ENCODE assay signal across 8 mouse cellular contexts in the genomic region with DNA sequence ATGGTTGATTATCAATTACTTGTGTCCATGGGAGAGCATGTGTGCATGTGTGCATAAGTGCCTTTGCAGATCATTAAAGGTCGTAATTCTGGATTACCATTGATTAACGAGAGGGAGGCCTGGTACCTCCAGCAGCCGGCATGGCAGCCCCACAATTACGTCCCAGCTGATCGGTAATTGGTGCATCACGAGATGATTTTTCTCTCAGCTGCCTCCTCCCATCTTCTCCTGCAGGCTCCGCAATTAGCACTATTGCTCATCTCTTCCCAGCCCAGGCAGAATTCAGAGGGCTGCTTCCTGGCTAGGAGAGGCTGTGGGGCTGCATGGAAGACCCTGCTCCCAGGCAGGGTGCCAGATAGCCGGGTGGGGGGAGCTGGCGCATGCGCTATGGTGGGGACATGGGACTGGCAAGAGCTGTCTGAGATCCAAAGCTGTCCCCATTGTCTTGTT. TPM values are rescaled to one million over a fixed set of nuclear protein-coding genes. Genes with fewer than 3 reads are reported as not detected.
A peak's percentile ranks its signal among the peaks of the same experiment; 100 is the strongest.
DNase-seq lines count a peak whose midpoint lies in the region; ATAC-seq lines count a peak whose summit lies in the region.

No protein-coding gene starts in this region.

- no peaks in the 10 kb centered on the region for H3K27me3 ChIP-seq in forebrain, embryonic 16.5 days (replicated peaks; ENCODE audit: control insufficient read depth, insufficient read depth, low read length)

- H3K27ac ChIP-seq in forebrain, embryonic 16.5 days (ENCODE audit: low read length) = peak overlapping the region; percentile 97

- 11% methylated on average over 10 of the region's 10 CpGs for WGBS in forebrain, embryonic 16.5 days

- H3K4me3 ChIP-seq in forebrain, embryonic 16.5 days (replicated peaks; ENCODE audit: low read length) = no peak overlapping the region

- peak; percentile 53 for DNase-seq in left cerebral cortex, adult 18-20 months (ENCODE audit: low spot score in 2 of 2)
- no peak for DNase-seq in left cerebral cortex, adult 11 months (ENCODE audit: low spot score)
- peak; percentile 97 for DNase-seq in left cerebral cortex, postnatal 4 days
- peak; percentile 69 for DNase-seq in right cerebral cortex, postnatal 25 days
- no peak for DNase-seq in gastrocnemius, postnatal 36 days
- no peak for DNase-seq in urinary bladder, postnatal 36 days (ENCODE audit: low spot score in 2 of 2)
- no peak for DNase-seq in Muller cell, postnatal 12 days (ENCODE audit: inconsistent ontology term)

- peak overlapping the region; percentile 34 for H3K4me2 ChIP-seq in forebrain, embryonic 16.5 days (ENCODE audit: low read length)

- H3K36me3 ChIP-seq in forebrain, embryonic 16.5 days (ENCODE audit: control insufficient read depth, insufficient read depth) = no peaks in the 10 kb centered on the region

- H3K9me3 ChIP-seq in forebrain, embryonic 16.5 days (ENCODE audit: control insufficient read depth, low read length) = no peaks in the 10 kb centered on the region

- peak overlapping the region; percentile 45 for H3K9ac ChIP-seq in forebrain, embryonic 16.5 days (replicated peaks; ENCODE audit: low read depth, low read length)

- peaks cover 36% of the 10 kb centered on the region for H3K4me1 ChIP-seq in forebrain, embryonic 16.5 days (replicated peaks; ENCODE audit: control insufficient read depth, insufficient read depth, low read length)

- ATAC-seq in forebrain, embryonic 16.5 days = peak; percentile 93

- intact Hi-C loops in left cerebral cortex, postnatal 4 days (cut with DNase I) = no loop called here
- intact Hi-C loops in gastrocnemius, postnatal 36 days (cut with DNase I) = no loop called here

RNA-seq across cellular contexts. Expression of a gene that starts 26.9 kb away (rescaled TPM):
- 10 to 100 TPM; 91.6 to 93.6 TPM for total RNA-seq in left cerebral cortex, adult 18-20 months (2021)
- 67.0 and 74.0 TPM in 2 replicates for polyA plus RNA-seq in forebrain, embryonic 16.5 days (2015; fragmentation: Nextera tagmentation; extraction: Ambion mirVana)
- 100 to 1,000 TPM; 124 to 127 TPM for total RNA-seq in left cerebral cortex, postnatal 4 days (2021)
- 10 to 100 TPM; 18.6 to 23.7 TPM for total RNA-seq in gastrocnemius, postnatal 36 days (2021)

RNA-seq across cellular contexts. Expression of a gene that starts 35.3 kb away (rescaled TPM):
- 10 to 100 TPM; 84.0 to 86.8 TPM for total RNA-seq in left cerebral cortex, adult 18-20 months (2021)
- polyA plus RNA-seq in forebrain, embryonic 16.5 days (2015; fragmentation: Nextera tagmentation; extraction: Ambion mirVana) = 61.5 and 62.7 TPM in 2 replicates
- 10 to 100 TPM; 56.9 to 60.6 TPM for total RNA-seq in left cerebral cortex, postnatal 4 days (2021)
- total RNA-seq in gastrocnemius, postnatal 36 days (2021) = 10 to 100 TPM; 26.3 to 30.3 TPM

Comparison
In these comparisons a context has a peak if more than half of its experiments do, and no peak if none do; other contexts are left out.
1. DNase-seq: peak in left cerebral cortex, adult 18-20 months (2 of 2), left cerebral cortex, postnatal 4 days (single experiment) and right cerebral cortex, postnatal 25 days (single experiment); none in left cerebral cortex, adult 11 months (single experiment), gastrocnemius, postnatal 36 days (0 of 2), urinary bladder, postnatal 36 days (0 of 2) and Muller cell, postnatal 12 days (single experiment).